Mouse (Mus musculus): Measurements from ENCODE around the gene Plekhb2. TPM values are rescaled to one million over a fixed set of nuclear protein-coding genes. Genes with fewer than 3 reads are reported as not detected.

Gene Plekhb2
- polyA plus RNA-seq, 1 experiment from 2014 or later: 13.3 TPM

Other genes starting within 250 kb of the Plekhb2 start
- 32.6 and 35.1 TPM in 2 replicates for gene Fam168b, start 6.9 kb upstream of the Plekhb2 start, polyA plus RNA-seq (2016; fragmentation: Nextera tagmentation; extraction: Ambion mirVana)

Data from liver, embryonic 12.5 days (tissue).